Mouse (Mus musculus): Measurements from ENCODE around the gene Ap5m1. TPM values are rescaled to one million over a fixed set of nuclear protein-coding genes. Genes with fewer than 3 reads are reported as not detected.
"Not testable (repeated sequence)": the region's sequence is repeated elsewhere in the genome, so short reads cannot be mapped to it uniquely, and the experiment has no call there.

Ap5m1 gene
- polyA plus RNA-seq, 1 experiment from 2014 or later = 14.7 TPM

- H3K4me3 ChIP-seq (ENCODE audit: low read depth, low read length); H3K4me2 ChIP-seq (replicated peaks; ENCODE audit: low read depth); H3K9ac ChIP-seq (ENCODE audit: low read depth, low read length); H3K27ac ChIP-seq (ENCODE audit: low read depth, low read length); H3K27me3 ChIP-seq (replicated peaks; ENCODE audit: control insufficient read depth, insufficient read depth, low read length); H3K9me3 ChIP-seq (ENCODE audit: control insufficient read depth); H3K4me1 ChIP-seq (replicated peaks; ENCODE audit: control insufficient read depth, insufficient read depth, low read length); ATAC-seq; H3K36me3 ChIP-seq (ENCODE audit: control insufficient read depth, insufficient read depth): not testable (repeated sequence)
- WGBS = 47% methylated on average over 1 of the region's 1 CpGs
- TF ChIP-seq CTCF (IDR thresholded peaks at IDR 0.05; ENCODE audit: low read depth) = peak; percentile 30
Measured at GRCm38 (mm10) chr14:49091755-49092154, 25.9 kb downstream of the Ap5m1 start.

- H3K36me3 ChIP-seq (ENCODE audit: control insufficient read depth, insufficient read depth) = no peaks in the 10 kb centered on the region
- H3K4me1 ChIP-seq (replicated peaks; ENCODE audit: control insufficient read depth, insufficient read depth, low read length) = no peaks in the 10 kb centered on the region
- 10% methylated on average over 7 of the region's 7 CpGs for WGBS
- H3K27ac ChIP-seq (ENCODE audit: low read depth, low read length) = no peak overlapping the region
- peak; percentile 78 for TF ChIP-seq CTCF (IDR thresholded peaks at IDR 0.05; ENCODE audit: low read depth)
- H3K9ac ChIP-seq (ENCODE audit: low read depth, low read length) = no peak overlapping the region
- H3K27me3 ChIP-seq (replicated peaks; ENCODE audit: control insufficient read depth, insufficient read depth, low read length) = no peaks in the 10 kb centered on the region
- no peak overlapping the region for H3K4me3 ChIP-seq (ENCODE audit: low read depth, low read length)
- H3K4me2 ChIP-seq (replicated peaks; ENCODE audit: low read depth) = no peak overlapping the region
- no peak for ATAC-seq
- no peaks in the 10 kb centered on the region for H3K9me3 ChIP-seq (ENCODE audit: control insufficient read depth)
Measured at GRCm38 (mm10) chr14:49118381-49118780, 52.5 kb downstream of the Ap5m1 start.

GRCm38 (mm10) chr14:49121723-49122122 is 55.8 kb downstream of the Ap5m1 start:
- no peak for TF ChIP-seq CTCF (IDR thresholded peaks at IDR 0.05; ENCODE audit: low read depth)
- no peaks in the 10 kb centered on the region for H3K4me1 ChIP-seq (replicated peaks; ENCODE audit: control insufficient read depth, insufficient read depth, low read length)
- H3K36me3 ChIP-seq (ENCODE audit: control insufficient read depth, insufficient read depth) = no peaks in the 10 kb centered on the region
- 66% methylated on average over 9 of the region's 9 CpGs for WGBS
- H3K9me3 ChIP-seq (ENCODE audit: control insufficient read depth) = no peaks in the 10 kb centered on the region
- no peaks in the 10 kb centered on the region for H3K27me3 ChIP-seq (replicated peaks; ENCODE audit: control insufficient read depth, insufficient read depth, low read length)
- no peak overlapping the region for H3K4me3 ChIP-seq (ENCODE audit: low read depth, low read length)
- H3K9ac ChIP-seq (ENCODE audit: low read depth, low read length) = no peak overlapping the region
- no peak for ATAC-seq
- no peak overlapping the region for H3K4me2 ChIP-seq (replicated peaks; ENCODE audit: low read depth)
- no peak overlapping the region for H3K27ac ChIP-seq (ENCODE audit: low read depth, low read length)

GRCm38 (mm10) chr14:49127162-49127779 is 61.4 kb downstream of the Ap5m1 start:
- H3K4me1 ChIP-seq (replicated peaks; ENCODE audit: control insufficient read depth, insufficient read depth, low read length) = no peaks in the 10 kb centered on the region
- H3K4me3 ChIP-seq (ENCODE audit: low read depth, low read length) = no peak overlapping the region
- H3K27me3 ChIP-seq (replicated peaks; ENCODE audit: control insufficient read depth, insufficient read depth, low read length) = no peaks in the 10 kb centered on the region
- H3K4me2 ChIP-seq (replicated peaks; ENCODE audit: low read depth) = no peak overlapping the region
- H3K9ac ChIP-seq (ENCODE audit: low read depth, low read length) = no peak overlapping the region
- 0 out of 2 replicates have a peak, but pooled peaks cover 3% of the 10 kb centered on the region for H3K9me3 ChIP-seq (ENCODE audit: control insufficient read depth)
- no peak overlapping the region for H3K27ac ChIP-seq (ENCODE audit: low read depth, low read length)
- no peaks in the 10 kb centered on the region for H3K36me3 ChIP-seq (ENCODE audit: control insufficient read depth, insufficient read depth)
- no peak for TF ChIP-seq CTCF (IDR thresholded peaks at IDR 0.05; ENCODE audit: low read depth)
- ATAC-seq = no peak
- WGBS = 83% methylated on average over 23 of the region's 23 CpGs

- no peaks in the 10 kb centered on the region for H3K4me1 ChIP-seq (replicated peaks; ENCODE audit: control insufficient read depth, insufficient read depth, low read length)
- H3K9me3 ChIP-seq (ENCODE audit: control insufficient read depth) = 0 out of 2 replicates have a peak, but pooled peaks cover 3% of the 10 kb centered on the region
- no peak for TF ChIP-seq CTCF (IDR thresholded peaks at IDR 0.05; ENCODE audit: low read depth)
- no peaks in the 10 kb centered on the region for H3K36me3 ChIP-seq (ENCODE audit: control insufficient read depth, insufficient read depth)
- no peak for ATAC-seq
- WGBS = 60% methylated on average over 10 of the region's 10 CpGs
- H3K4me3 ChIP-seq (ENCODE audit: low read depth, low read length) = no peak overlapping the region
- H3K27me3 ChIP-seq (replicated peaks; ENCODE audit: control insufficient read depth, insufficient read depth, low read length) = no peaks in the 10 kb centered on the region
- H3K27ac ChIP-seq (ENCODE audit: low read depth, low read length) = no peak overlapping the region
- no peak overlapping the region for H3K4me2 ChIP-seq (replicated peaks; ENCODE audit: low read depth)
- no peak overlapping the region for H3K9ac ChIP-seq (ENCODE audit: low read depth, low read length)
Measured at GRCm38 (mm10) chr14:49128544-49129263, 62.8 kb downstream of the Ap5m1 start.

GRCm38 (mm10) chr14:49132391-49132790 is 66.5 kb downstream of the Ap5m1 start:
- Histone ChIP-seq H3K9ac (ENCODE audit: low read depth, low read length) (no peak overlapping the region), H3K27ac (ENCODE audit: low read depth, low read length) (no peak overlapping the region), H3K4me2 (replicated peaks; ENCODE audit: low read depth) (no peak overlapping the region), H3K4me1 (replicated peaks; ENCODE audit: control insufficient read depth, insufficient read depth, low read length) (no peaks in the 10 kb centered on the region), H3K4me3 (ENCODE audit: low read depth, low read length) (no peak overlapping the region), H3K36me3 (ENCODE audit: control insufficient read depth, insufficient read depth) (no peaks in the 10 kb centered on the region), H3K9me3 (ENCODE audit: control insufficient read depth) (0 out of 2 replicates have a peak, but pooled peaks cover 3% of the 10 kb centered on the region), H3K27me3 (replicated peaks; ENCODE audit: control insufficient read depth, insufficient read depth, low read length) (no peaks in the 10 kb centered on the region)
- WGBS = 92% methylated on average over 3 of the region's 3 CpGs
- no peak for ATAC-seq
- TF ChIP-seq CTCF (IDR thresholded peaks at IDR 0.05; ENCODE audit: low read depth) = no peak

Data from intestine, postnatal 0 days (tissue).